Mouse (Mus musculus): ENCODE measurements around the gene Appl2. TPM values are rescaled to one million over a fixed set of nuclear protein-coding genes. Genes with fewer than 3 reads are reported as not detected.

Gene Appl2
- polyA plus RNA-seq, 1 experiment from 2014 or later = 38.5 TPM

Other genes with a start within 250 kb of the Appl2 start
- gene Aldh1l2, start 114.6 kb downstream of the Appl2 start, polyA plus RNA-seq (2015; fragmentation: Nextera tagmentation; extraction: Ambion mirVana) = 23.7 and 23.9 TPM in 2 replicates
- 31.8 and 32.3 TPM in 2 replicates for gene Washc4, start 105.0 kb downstream of the Appl2 start, polyA plus RNA-seq (2015; fragmentation: Nextera tagmentation; extraction: Ambion mirVana)
- gene 1500009L16Rik, start 74.1 kb upstream of the Appl2 start, polyA plus RNA-seq (2015; fragmentation: Nextera tagmentation; extraction: Ambion mirVana) = 51.0 and 59.2 TPM in 2 replicates

All from forebrain, embryonic 16.5 days (tissue).